Mouse (Mus musculus) layer of hippocampus, adult 9-11 months (tissue): ENCODE measurements at regions not wholly inside any gene's neighbourhood (a gene's known extent, or its start where the extent isn't known, plus 50 kb on each side); places are given as distances from the start of the nearest gene placed in this dataset.

Source experiments
- DNase-seq: peaks from one replicate; pipeline ENCODE4 v3.0.0; 2022

GRCm38 (mm10) chr8:125322561-125322960 lies 247.0 kb downstream of the Sipa1l2 start:
- no peak for DNase-seq

GRCm38 (mm10) chr8:125317584-125317991 lies 252.0 kb downstream of the Sipa1l2 start:
- no peak for DNase-seq

GRCm38 (mm10) chr8:125315736-125316135 lies 253.9 kb downstream of the Sipa1l2 start:
- DNase-seq, result no peak

GRCm38 (mm10) chr8:125314996-125315395 lies 254.6 kb downstream of the Sipa1l2 start:
- DNase-seq, result no peak

GRCm38 (mm10) chr8:125314221-125314984 lies 255.2 kb downstream of the Sipa1l2 start:
- no peak for DNase-seq

- no peak for DNase-seq
Measured at GRCm38 (mm10) chr8:125311228-125312053, 257.4 kb downstream of the Disc1 start.
